Mouse (Mus musculus): Measurements from ENCODE around the gene Orai2.

- TF ChIP-seq CTCF (IDR thresholded peaks at IDR 0.05; ENCODE audit: control insufficient read depth, insufficient read depth, low read length) = no peak
- TF ChIP-seq POLR2A (IDR thresholded peaks at IDR 0.05; ENCODE audit: borderline replicate concordance, control insufficient read depth, low read depth, low read length) = peak; percentile 63; the same call in 1 of the 2 replicates
Observed at GRCm38 (mm10) chr5:136198474-136199391, 28.2 kb upstream of the Orai2 start, which contains the start of gene Prkrip1.
